In genomic region chr4:47368717-47369116, GRCm38 (mm10) we compare ENCODE assay signal across 20 mouse cellular contexts. TPM values are rescaled to one million over a fixed set of nuclear protein-coding genes. Genes with fewer than 3 reads are reported as not detected.
DNase-seq lines count a peak whose midpoint lies in the region; ATAC-seq and TF ChIP-seq lines count a peak whose summit lies in the region.
"Had no signal": no experiment of that assay in that cellular context is flagged by ENCODE, and none has a peak within 500 bp of the region (broad histone marks: within the 10 kb centered on the region; RNA-seq: fewer than 3 reads in every experiment).

No protein-coding gene starts in this region.

- H3K9me3 ChIP-seq in MEL (replicated peaks; ENCODE audit: insufficient read depth, low read length): no peaks in the 10 kb centered on the region
- H3K9me3 ChIP-seq in midbrain, postnatal 0 days (ENCODE audit: low read length): no peaks in the 10 kb centered on the region
- no peaks in the 10 kb centered on the region for H3K9me3 ChIP-seq in hindbrain, embryonic 12.5 days (replicated peaks)
- H3K9me3 ChIP-seq: embryonic facial prominence, embryonic 12.5 days; forebrain, embryonic 13.5 days; forebrain, embryonic 15.5 days; G1E had no signal

- no peak overlapping the region for H3K9ac ChIP-seq in MEL (ENCODE audit: control insufficient read depth, low read depth, low read length, poor library complexity, severe bottlenecking)
- H3K9ac ChIP-seq in midbrain, postnatal 0 days (replicated peaks; ENCODE audit: low read length, poor library complexity, severe bottlenecking): no peak overlapping the region
- no peak overlapping the region for H3K9ac ChIP-seq in hindbrain, embryonic 12.5 days
- H3K9ac ChIP-seq: embryonic facial prominence, embryonic 12.5 days; forebrain, embryonic 13.5 days; forebrain, embryonic 15.5 days; forebrain, postnatal 0 days had no signal

- ATAC-seq in inflammation-experienced regulatory T-cells, adult 6 months: peak; percentile 69
- no peak for ATAC-seq in midbrain, postnatal 0 days (ENCODE audit: low FRiP score)
- ATAC-seq in hindbrain, embryonic 12.5 days (ENCODE audit: low FRiP score): no peak
- ATAC-seq: forebrain, embryonic 13.5 days; forebrain, embryonic 15.5 days; forebrain, postnatal 0 days had no signal

- peaks cover 3 to 17% of the 10 kb centered on the region in 2 experiments for H3K4me1 ChIP-seq in MEL (ENCODE audit: control insufficient read depth in 1 of 2, insufficient read depth in 2 of 2, low read length in 2 of 2)
- no peaks in the 10 kb centered on the region for H3K4me1 ChIP-seq in midbrain, postnatal 0 days (ENCODE audit: insufficient read depth, low read length)
- H3K4me1 ChIP-seq in hindbrain, embryonic 12.5 days: no peaks in the 10 kb centered on the region
- H3K4me1 ChIP-seq: embryonic facial prominence, embryonic 12.5 days; forebrain, embryonic 13.5 days; forebrain, embryonic 15.5 days had no signal

- no peak overlapping the region for H3K4me3 ChIP-seq in MEL (ENCODE audit: control insufficient read depth in 1 of 2, insufficient read depth in 1 of 2, low read depth in 2 of 2, low read length in 2 of 2)
- no peak overlapping the region for H3K4me3 ChIP-seq in midbrain, postnatal 0 days (ENCODE audit: low read depth, low read length)
- no peak overlapping the region for H3K4me3 ChIP-seq in hindbrain, embryonic 12.5 days
- H3K4me3 ChIP-seq: embryonic facial prominence, embryonic 10.5 days; embryonic facial prominence, embryonic 12.5 days; forebrain, embryonic 13.5 days; forebrain, embryonic 15.5 days had no signal

- no peak overlapping the region for H3K27ac ChIP-seq in MEL (ENCODE audit: control insufficient read depth, low read depth, low read length)
- H3K27ac ChIP-seq in midbrain, postnatal 0 days (ENCODE audit: low read depth, low read length): no peak overlapping the region
- no peak overlapping the region for H3K27ac ChIP-seq in hindbrain, embryonic 12.5 days
- H3K27ac ChIP-seq: embryonic facial prominence, embryonic 10.5 days; embryonic facial prominence, embryonic 12.5 days; forebrain, embryonic 13.5 days; forebrain, embryonic 15.5 days had no signal

- TF ChIP-seq CTCF in MEL (IDR thresholded peaks at IDR 0.05 in 2 of 3, conservative IDR thresholded peaks at IDR 0.05 in 1 of 3; ENCODE audit: control insufficient read depth in 1 of 3, insufficient read depth in 1 of 3, low read depth in 2 of 3, low read length in 3 of 3, poor library complexity in 1 of 3, severe bottlenecking in 1 of 3): no peak
- no peak for TF ChIP-seq CTCF in midbrain, postnatal 0 days (IDR thresholded peaks at IDR 0.05)

- no peaks in the 10 kb centered on the region for H3K27me3 ChIP-seq in MEL (ENCODE audit: control insufficient read depth in 1 of 2, insufficient read depth in 2 of 2, low read length in 2 of 2)
- no peaks in the 10 kb centered on the region for H3K27me3 ChIP-seq in midbrain, postnatal 0 days (ENCODE audit: insufficient read depth, low read length)
- H3K27me3 ChIP-seq in hindbrain, embryonic 12.5 days: no peaks in the 10 kb centered on the region
- H3K27me3 ChIP-seq: CH12.LX; embryonic facial prominence, embryonic 12.5 days; forebrain, embryonic 13.5 days; forebrain, embryonic 15.5 days had no signal

- H3K36me3 ChIP-seq in MEL (ENCODE audit: control insufficient read depth in 1 of 2, insufficient read depth in 2 of 2, low read length in 2 of 2): peaks cover 0 to 14% of the 10 kb centered on the region in 2 experiments; a peak in 2 of 4 replicates
- H3K36me3 ChIP-seq in midbrain, postnatal 0 days (ENCODE audit: insufficient read depth, low read length): no peaks in the 10 kb centered on the region
- no peaks in the 10 kb centered on the region for H3K36me3 ChIP-seq in hindbrain, embryonic 12.5 days
- H3K36me3 ChIP-seq: embryonic facial prominence, embryonic 12.5 days; forebrain, embryonic 15.5 days had no signal

- no peak for TF ChIP-seq POLR2A in MEL (IDR thresholded peaks at IDR 0.05; ENCODE audit: control insufficient read depth in 1 of 2, insufficient read depth in 1 of 2, low read depth in 1 of 2, low read length in 2 of 2, poor library complexity in 1 of 2)

- 93% methylated on average over 2 of the region's 2 CpGs for WGBS in midbrain, postnatal 0 days
- 91% methylated on average over 2 of the region's 2 CpGs for WGBS in hindbrain, embryonic 12.5 days

- H3K79me2 ChIP-seq in MEL (ENCODE audit: control insufficient read depth, insufficient read depth, low read length, poor library complexity): peaks cover 1% of the 10 kb centered on the region; the same call in 1 of the 2 replicates

- no peak overlapping the region for H3K4me2 ChIP-seq in midbrain, postnatal 0 days (ENCODE audit: low read depth, low read length, poor library complexity, severe bottlenecking)
- H3K4me2 ChIP-seq in hindbrain, embryonic 12.5 days (replicated peaks): no peak overlapping the region
- H3K4me2 ChIP-seq: embryonic facial prominence, embryonic 12.5 days; forebrain, embryonic 13.5 days; forebrain, embryonic 15.5 days had no signal

- TF ChIP-seq RAD21 in MEL (IDR thresholded peaks at IDR 0.05; ENCODE audit: low read depth, low read length): no peak

- DNase-seq in 416B (ENCODE audit: low read depth): peak; percentile 35
- DNase-seq in MEL (ENCODE audit: low read depth, low spot score): peak; percentile 48
- DNase-seq in midbrain, postnatal 0 days (ENCODE audit: low spot score): no peak
- DNase-seq: adrenal gland, adult 8-10 months; adrenal gland, postnatal 14 days; adrenal gland, postnatal 36 days; cerebellum, adult 11-12 months; cerebellum, adult 2 months; cerebellum, adult 9-10 months; cerebellum, postnatal 10 days; cerebellum, postnatal 25 days; forebrain, postnatal 0 days had no signal

- TF ChIP-seq EP300 in MEL (IDR thresholded peaks at IDR 0.05; ENCODE audit: low read depth in 1 of 2, low read length in 2 of 2): peak; percentile 23 to 50; a peak in 2 of 4 replicates

TF ChIP-seq in MEL, 35 proteins besides CTCF, POLR2A, EP300 and RAD21:
- TF ChIP-seq JUND (IDR thresholded peaks at IDR 0.05; ENCODE audit: low read depth, low read length): no peak
- no peak for TF ChIP-seq CHD1 (IDR thresholded peaks at IDR 0.05; ENCODE audit: low read depth, low read length)
- TF ChIP-seq NRF1 (IDR thresholded peaks at IDR 0.05; ENCODE audit: insufficient read depth, low read depth, low read length, poor library complexity, severe bottlenecking): no peak
- peak; percentile 74 for TF ChIP-seq MAX (IDR thresholded peaks at IDR 0.05; ENCODE audit: low read length)
- peak; percentile 50; the same call in 1 of the 2 replicates for TF ChIP-seq MXI1 (IDR thresholded peaks at IDR 0.05; ENCODE audit: low read depth, low read length)
TF ChIP-seq in MEL: peak in this region for 2.

RNA-seq across cellular contexts. Expression of gene Tgfbr1, which starts 15.7 kb away (rescaled TPM):
- total RNA-seq in MEL (2012; rRNA removed): 4.5 and 4.7 TPM in 2 replicates
- 1 to 10 TPM in 1 of 2 experiments, not detected in 1; 4.3 TPM for polyA plus RNA-seq in MEL (2012; ENCODE audit: insufficient read depth in 1 of 2, insufficient read length in 2 of 2, low read depth in 1 of 2, low replicate concordance in 2 of 2, missing spikeins in 1 of 2)
- 10 to 100 TPM; 15.9 to 38.6 (median 37.9) TPM for polyA plus RNA-seq in inflammation-experienced regulatory T-cells, adult 6 months (2017; shearing (Covaris generic))
- total RNA-seq in midbrain, postnatal 0 days (2014; rRNA removed): 30.7 and 46.3 TPM in 2 replicates
- 15.0 and 16.1 TPM in 2 replicates for polyA plus RNA-seq in midbrain, postnatal 0 days (2015; fragmentation: Nextera tagmentation; extraction: Ambion mirVana)
- polyA plus RNA-seq in hindbrain, embryonic 12.5 days (2016; fragmentation: Nextera tagmentation; extraction: Ambion mirVana): 96.7 and 102 TPM in 2 replicates
